Mouse (Mus musculus) heart, embryonic 14.5 days (tissue): ENCODE data around the gene Arid5b. TPM values are rescaled to one million over a fixed set of nuclear protein-coding genes. Genes with fewer than 3 reads are reported as not detected.

Experiments used
- ATAC-seq: fragments of 200-750 bp; cut with Nextera tagmentation; 2 replicates; pipeline ENCODE4 v1.8.0; 2017; ENCODE audit warnings: low read depth, moderate TSS enrichment; ENCODE audit not compliant: insufficient number of reproducible peaks, insufficient read depth, low FRiP score
- H3K27ac ChIP-seq, 2 experiments: fragments of 200-500 bp in 1 of 2; fragments of 300-500 bp in 1 of 2; sonication (generic) in 1 of 2; replicated peaks in 1 of 2; 2 replicates each; pipeline ENCODE4 v1.5.1; 2012 to 2014; ENCODE audit warnings: low read depth in 2 of 2, low read length in 2 of 2, control low read depth in 1 of 2, mild to moderate bottlenecking in 1 of 2, mixed read lengths in 1 of 2; ENCODE audit not compliant: control insufficient read depth in 1 of 2, insufficient read depth in 1 of 2
- H3K27me3 ChIP-seq: fragments of 300-500 bp; sonication (generic); 2 replicates; pipeline ENCODE4 v1.6.1; 2014; ENCODE audit warnings: mild to moderate bottlenecking, low read length, control low read depth; ENCODE audit not compliant: control insufficient read depth, insufficient read depth
- H3K36me3 ChIP-seq: fragments of 300-500 bp; sonication (generic); 2 replicates; pipeline ENCODE4 v1.6.1; 2014; ENCODE audit warnings: mild to moderate bottlenecking, control low read depth, low read length, mixed read lengths; ENCODE audit not compliant: control insufficient read depth, insufficient read depth
- H3K4me1 ChIP-seq, 2 experiments: fragments of 200-500 bp in 1 of 2; fragments of 300-500 bp in 1 of 2; sonication (generic) in 1 of 2; 2 replicates each; pipeline ENCODE4 v1.6.1; 2012 to 2014; ENCODE audit warnings: low read length in 2 of 2, control low read depth in 1 of 2, mixed read lengths in 1 of 2; ENCODE audit not compliant: control insufficient read depth in 2 of 2, insufficient read depth in 2 of 2
- H3K4me2 ChIP-seq: fragments of 300-500 bp; sonication (generic); 2 replicates; pipeline ENCODE4 v1.6.1; 2014; ENCODE audit warnings: mild to moderate bottlenecking, low read length
- H3K4me3 ChIP-seq, 2 experiments: fragments of 200-500 bp in 1 of 2; fragments of 300-500 bp in 1 of 2; sonication (generic) in 1 of 2; 2 replicates each; pipeline ENCODE4 v1.5.1; 2012 to 2014; ENCODE audit warnings: low read length in 2 of 2, mild to moderate bottlenecking in 2 of 2, control low read depth in 1 of 2, low read depth in 1 of 2, moderate library complexity in 1 of 2; ENCODE audit not compliant: control insufficient read depth in 1 of 2, insufficient read depth in 1 of 2
- H3K9ac ChIP-seq: fragments of 300-500 bp; sonication (generic); 2 replicates; pipeline ENCODE4 v1.6.1; 2014; ENCODE audit warnings: mild to moderate bottlenecking, low read length
- H3K9me3 ChIP-seq: fragments of 300-500 bp; sonication (generic); 2 replicates; pipeline ENCODE4 v1.6.1; 2016; ENCODE audit warnings: low read length, control low read depth; ENCODE audit not compliant: control insufficient read depth
- WGBS: fragments of 180-500 bp; shearing (Covaris S2); extraction: QIAGEN DNeasy Blood & Tissue Kit; methylation state at CpG from one replicate; pipeline ENCODE4 v1.1.7; 2014; 5-methylcytosine and 5-hydroxymethylcytosine counted together
- polyA plus RNA-seq: library from polyadenylated mRNA; unstranded; fragments of >200 nt; fragmentation: Nextera tagmentation; extraction: Ambion mirVana; gene quantifications from 2 replicates; pipeline ENCODE4 v1.2.1, GENCODE M21; 2014

Gene Arid5b
- polyA plus RNA-seq, 1 experiment from 2014 or later: 23.0 TPM

DNA sequence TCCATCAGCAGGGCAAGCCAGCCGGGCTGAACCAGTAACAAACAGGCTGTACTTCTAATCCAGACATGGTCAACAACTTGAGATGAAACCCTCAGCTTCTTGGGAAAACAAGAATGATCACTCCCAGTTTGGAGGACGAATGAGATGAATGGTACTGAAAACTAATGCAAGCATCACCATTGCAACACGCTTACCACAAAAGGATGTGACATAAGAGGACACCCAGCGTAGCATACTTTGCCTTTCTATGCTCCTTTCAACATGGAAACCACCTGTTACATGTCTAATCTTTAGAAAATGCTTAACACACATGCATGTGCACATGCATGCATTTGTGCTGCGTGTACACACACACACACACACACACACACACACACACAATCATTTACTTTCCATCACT is 146.4 kb downstream of the Arid5b start:
- Histone ChIP-seq H3K27me3 (no peaks in the 10 kb centered on the region), H3K4me1 (peaks cover 18 to 70% of the 10 kb centered on the region in 2 experiments), H3K4me3 (no peak overlapping the region), H3K27ac (no peak overlapping the region), H3K9me3 (no peaks in the 10 kb centered on the region), H3K9ac (no peak overlapping the region), H3K36me3 (peaks cover 38% of the 10 kb centered on the region), H3K4me2 (peak overlapping the region; percentile 9; the same call in 1 of the 2 replicates)
- WGBS: 93% methylated on average over 5 of the region's 5 CpGs
- no peak for ATAC-seq

DNA sequence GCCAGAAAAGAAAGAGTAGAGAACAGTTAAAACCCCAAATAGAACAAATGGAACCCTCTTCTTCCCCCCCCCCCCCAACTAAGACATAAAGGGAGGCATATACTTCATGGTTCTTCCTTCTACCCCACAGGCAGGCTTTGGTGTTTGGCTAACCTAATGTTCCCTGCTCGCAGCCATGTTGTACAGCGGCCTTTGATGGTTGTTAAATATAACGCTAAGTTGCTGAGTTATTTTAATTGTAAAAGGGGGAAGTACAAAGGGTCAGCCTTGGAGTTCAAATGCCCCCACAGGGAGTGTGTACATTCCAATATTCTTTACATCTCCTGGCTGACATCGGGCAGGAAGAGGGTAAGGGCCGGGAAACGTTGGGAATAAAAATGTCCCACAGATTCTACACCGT is 148.9 kb downstream of the Arid5b start:
- no peaks in the 10 kb centered on the region for H3K27me3 ChIP-seq
- ATAC-seq: no peak
- H3K9ac ChIP-seq: 0 out of 2 replicates have a peak overlapping the region, but pooled peaks have one; percentile 8
- H3K4me3 ChIP-seq: no peak overlapping the region
- H3K4me2 ChIP-seq: no peak overlapping the region
- WGBS: 52% methylated on average over 7 of the region's 7 CpGs
- H3K36me3 ChIP-seq: peaks cover 51% of the 10 kb centered on the region
- H3K9me3 ChIP-seq: no peaks in the 10 kb centered on the region
- peak overlapping the region in 1 of 2 experiments; percentile 70; a peak in 2 of 4 replicates for H3K27ac ChIP-seq
- H3K4me1 ChIP-seq: peaks cover 16 to 71% of the 10 kb centered on the region in 2 experiments

DNA sequence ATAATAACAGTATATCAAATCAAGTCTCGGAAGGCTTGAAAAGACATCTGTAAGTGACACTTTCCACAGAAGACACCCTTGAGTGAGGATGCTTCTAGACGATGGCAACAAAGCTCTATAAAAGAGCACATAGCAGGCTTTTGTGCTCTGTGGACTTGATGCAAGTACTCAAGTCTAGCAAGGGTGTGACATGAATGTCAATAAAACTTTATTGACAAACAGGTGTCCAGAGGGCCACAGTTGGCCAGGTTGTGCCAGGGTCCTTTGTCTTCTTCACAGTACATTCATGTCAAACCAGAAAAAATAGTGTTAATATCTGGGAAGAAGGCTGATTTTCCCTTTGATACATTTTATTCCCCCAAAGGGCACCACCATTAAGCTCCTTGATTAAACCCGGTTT is 149.5 kb downstream of the Arid5b start:
- 69% methylated on average over 3 of the region's 3 CpGs for WGBS
- H3K4me1 ChIP-seq: peaks cover 13 to 65% of the 10 kb centered on the region in 2 experiments

DNA sequence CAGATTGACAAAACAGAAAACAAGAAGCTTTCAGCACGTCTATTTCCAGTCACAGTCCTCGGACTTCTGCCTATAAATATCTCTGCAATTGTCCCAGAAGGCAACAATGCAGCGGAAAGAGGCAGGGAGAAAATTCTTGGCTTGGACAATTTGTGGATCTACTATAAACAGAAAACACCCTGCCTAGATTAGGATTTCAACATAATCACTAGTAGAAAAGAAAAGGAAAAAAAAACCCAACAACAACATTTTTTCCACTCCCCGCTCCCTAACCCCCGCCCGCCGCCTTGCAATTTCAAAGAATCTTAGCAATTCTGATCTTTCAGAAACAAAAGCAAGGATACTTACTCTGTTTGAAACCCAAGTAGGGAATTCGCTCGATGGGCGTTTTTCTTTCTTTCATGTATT is 150.1 kb downstream of the Arid5b start:
- no peak overlapping the region for H3K4me3 ChIP-seq
- H3K9ac ChIP-seq: no peak overlapping the region
- no peaks in the 10 kb centered on the region for H3K9me3 ChIP-seq
- H3K4me2 ChIP-seq: peak overlapping the region; percentile 24
- peak overlapping the region; percentile 66 to 70 for H3K27ac ChIP-seq
- H3K27me3 ChIP-seq: no peaks in the 10 kb centered on the region
- peaks cover 10 to 60% of the 10 kb centered on the region in 2 experiments for H3K4me1 ChIP-seq
- WGBS: 29% methylated on average over 10 of the region's 10 CpGs
- peaks cover 56% of the 10 kb centered on the region for H3K36me3 ChIP-seq
- no peak for ATAC-seq

More for the DNA sequence above, 149.5 kb downstream of the Arid5b start:
- Histone ChIP-seq H3K9ac (no peak overlapping the region), H3K27ac (peak overlapping the region; percentile 66 to 70), H3K9me3 (no peaks in the 10 kb centered on the region), H3K4me2 (peak overlapping the region; percentile 24; the same call in 1 of the 2 replicates), H3K27me3 (no peaks in the 10 kb centered on the region), H3K4me3 (no peak overlapping the region), H3K36me3 (peaks cover 56% of the 10 kb centered on the region)
- ATAC-seq: no peak

DNA sequence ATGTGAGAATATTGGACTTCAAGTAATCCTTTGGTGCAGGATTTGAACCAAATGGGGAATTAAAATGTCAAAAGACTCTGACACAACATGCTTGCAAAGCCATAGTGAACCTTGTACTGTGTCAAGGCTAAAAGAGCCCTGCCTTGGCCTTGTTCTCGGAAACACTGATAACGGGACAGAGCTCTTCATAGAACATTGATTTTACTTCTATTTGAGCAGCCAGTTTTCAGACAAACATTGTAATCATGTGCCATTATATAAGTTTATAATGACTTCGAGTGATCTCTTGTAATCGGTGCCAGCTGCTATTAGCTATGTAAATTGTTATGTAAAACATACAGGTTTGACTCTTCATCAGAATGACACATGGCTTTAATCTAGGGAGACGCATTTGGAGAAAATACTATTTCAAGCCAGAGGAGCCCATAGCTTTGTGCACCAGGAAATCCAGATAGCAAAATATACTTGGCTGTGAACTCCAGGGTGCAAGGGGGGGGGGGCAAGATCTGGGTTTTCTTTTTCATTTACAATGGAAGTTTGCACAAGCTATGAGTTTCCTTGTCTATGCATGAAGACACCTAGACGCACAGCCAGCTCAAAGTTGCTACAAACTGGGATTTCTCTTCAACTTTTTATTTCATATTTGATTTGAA is 150.8 kb downstream of the Arid5b start:
- Histone ChIP-seq H3K36me3 (peaks cover 53% of the 10 kb centered on the region), H3K4me1 (peaks cover 7 to 55% of the 10 kb centered on the region in 2 experiments; a peak in 3 of 4 replicates), H3K27ac (peak overlapping the region; percentile 66 to 70; a peak in 3 of 4 replicates), H3K9ac (no peak overlapping the region), H3K4me3 (no peak overlapping the region), H3K4me2 (peak overlapping the region; percentile 24), H3K9me3 (no peaks in the 10 kb centered on the region), H3K27me3 (no peaks in the 10 kb centered on the region)
- no peak for ATAC-seq
- 36% methylated on average over 6 of the region's 6 CpGs for WGBS

DNA sequence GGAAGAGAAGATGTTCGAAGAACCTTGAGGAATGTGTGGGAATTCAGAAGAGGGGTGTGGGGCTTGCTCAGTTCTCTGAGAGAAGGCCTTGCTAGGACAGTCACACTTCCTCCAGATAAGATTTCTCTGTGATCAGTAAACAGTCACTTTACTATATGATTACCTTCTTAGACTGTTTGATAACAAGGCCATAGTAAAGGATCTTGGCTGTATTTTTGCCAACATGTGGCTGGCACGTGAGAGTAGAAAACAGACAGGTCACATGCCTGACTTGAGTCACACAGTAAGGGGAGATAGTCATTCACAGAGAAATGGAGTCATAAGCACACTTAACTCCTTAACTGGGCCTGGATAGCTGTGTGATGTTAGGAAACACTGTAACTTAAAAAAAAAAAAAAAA is 151.4 kb downstream of the Arid5b start:
- 7% methylated on average over 2 of the region's 2 CpGs for WGBS
- Histone ChIP-seq H3K4me3 (no peak overlapping the region), H3K27ac (peak overlapping the region in 1 of 2 experiments; percentile 70; a peak in 2 of 4 replicates), H3K9ac (no peak overlapping the region), H3K4me1 (peaks cover 7 to 49% of the 10 kb centered on the region in 2 experiments; a peak in 3 of 4 replicates), H3K27me3 (no peaks in the 10 kb centered on the region), H3K9me3 (no peaks in the 10 kb centered on the region), H3K4me2 (0 out of 2 replicates have a peak overlapping the region, but pooled peaks have one; percentile 24), H3K36me3 (peaks cover 47% of the 10 kb centered on the region)
- ATAC-seq: no peak

DNA sequence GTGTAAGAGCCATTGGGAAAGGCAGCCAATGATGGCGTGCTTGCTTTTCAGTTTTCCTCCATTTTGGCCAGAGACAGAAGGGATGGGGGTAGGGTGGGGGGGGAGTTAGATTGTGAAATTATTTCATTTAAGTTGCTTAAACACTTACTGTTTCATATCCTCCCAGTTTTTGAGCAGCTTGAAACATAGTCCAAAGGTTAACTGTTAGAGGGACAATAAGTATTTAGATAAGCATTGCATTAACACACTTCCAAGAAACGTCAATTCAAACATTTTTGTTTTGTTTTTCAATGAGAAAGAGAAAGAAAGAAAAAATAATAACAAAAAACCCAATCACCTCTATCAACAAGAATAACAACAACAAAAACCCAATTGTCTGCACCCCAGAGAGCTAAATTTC is 152.0 kb downstream of the Arid5b start:
- H3K9me3 ChIP-seq: no peaks in the 10 kb centered on the region
- no peak for ATAC-seq
- no peak overlapping the region for H3K4me3 ChIP-seq
- H3K4me2 ChIP-seq: no peak overlapping the region
- H3K27ac ChIP-seq: peak overlapping the region in 1 of 2 experiments; percentile 70; a peak in 1 of 4 replicates
- no peak overlapping the region for H3K9ac ChIP-seq
- no peaks in the 10 kb centered on the region for H3K27me3 ChIP-seq
- peaks cover 47% of the 10 kb centered on the region for H3K36me3 ChIP-seq
- peaks cover 7 to 49% of the 10 kb centered on the region in 2 experiments; a peak in 3 of 4 replicates for H3K4me1 ChIP-seq
- WGBS: 72% methylated on average over 2 of the region's 2 CpGs
